Mouse (Mus musculus) heart, postnatal 0 days (tissue): Measurements from ENCODE around the gene Psma4.

ENCODE experiments used
- CTCF ChIP-seq: IDR thresholded peaks from 2 replicates; pipeline ENCODE4 v1.5.1; 2016; ENCODE audit warnings: antibody characterized with exemption, control low read depth, low read depth
- EP300 ChIP-seq: IDR thresholded peaks from 2 replicates; pipeline ENCODE4 v1.6.1; 2016; ENCODE audit warnings: antibody characterized with exemption, low read depth

- no peak for TF ChIP-seq CTCF
- no peak for TF ChIP-seq EP300
These were observed 41.1 kb upstream of the Psma4 start for GRCm38 (mm10) chr9:54909446-54909845.
